Mouse (Mus musculus) bone marrow, adult 2 months (tissue): ENCODE results near the gene Tnpo2.

Source experiments
- CTCF ChIP-seq: fragments of 200-500 bp; IDR thresholded peaks from 2 replicates; pipeline ENCODE4 v1.5.1; 2011; ENCODE audit warnings: low read length, control low read depth; ENCODE audit not compliant: control insufficient read depth, insufficient read depth
- POLR2A ChIP-seq: fragments of 200-500 bp; IDR thresholded peaks from 2 replicates; pipeline ENCODE4 v1.6.1; 2011; ENCODE audit warnings: low read depth, mild to moderate bottlenecking, control low read depth, low read length, borderline replicate concordance; ENCODE audit not compliant: control insufficient read depth

GRCm38 (mm10) chr8:85059879-85060616 lies 23.3 kb downstream of the Tnpo2 start, which contains the start of gene Fbxw9:
- TF ChIP-seq POLR2A, result no peak
- no peak for TF ChIP-seq CTCF
